Mouse (Mus musculus): ENCODE data around the gene Slc1a2. TPM values are rescaled to one million over a fixed set of nuclear protein-coding genes. Genes with fewer than 3 reads are reported as not detected.

Slc1a2 gene
- polyA plus RNA-seq, 1 experiment from 2014 or later = 20.6 TPM

DNA sequence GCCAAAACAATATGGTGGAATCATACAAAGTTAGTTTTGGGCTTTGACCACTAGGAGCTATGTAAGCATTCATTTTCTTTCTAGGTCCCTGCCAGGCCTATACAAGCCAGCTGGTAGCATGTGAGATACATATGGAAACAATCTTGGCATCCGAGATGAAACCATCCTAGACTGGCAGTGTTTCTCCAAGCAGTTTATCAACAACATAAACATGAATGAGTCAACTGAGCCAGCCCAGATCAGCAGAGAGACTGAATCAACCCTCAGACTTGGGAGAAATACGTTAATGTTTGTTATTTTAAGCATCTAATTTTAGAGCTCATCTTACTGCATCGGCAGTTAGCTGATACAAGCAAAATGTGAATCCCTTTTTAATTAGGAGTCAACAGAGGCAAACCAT, 149.2 kb downstream of the Slc1a2 start:
- H3K4me2 ChIP-seq (replicated peaks) = no peak overlapping the region
- H3K27me3 ChIP-seq = no peaks in the 10 kb centered on the region
- no peak overlapping the region for H3K4me3 ChIP-seq
- 80% methylated on average over 3 of the region's 3 CpGs for WGBS
- H3K36me3 ChIP-seq = no peaks in the 10 kb centered on the region
- H3K4me1 ChIP-seq = no peaks in the 10 kb centered on the region
- no peak for ATAC-seq (ENCODE audit: low FRiP score, low read depth)
- no peak overlapping the region for H3K27ac ChIP-seq (replicated peaks)
- no peak overlapping the region for H3K9ac ChIP-seq (replicated peaks)
- no peaks in the 10 kb centered on the region for H3K9me3 ChIP-seq

DNA sequence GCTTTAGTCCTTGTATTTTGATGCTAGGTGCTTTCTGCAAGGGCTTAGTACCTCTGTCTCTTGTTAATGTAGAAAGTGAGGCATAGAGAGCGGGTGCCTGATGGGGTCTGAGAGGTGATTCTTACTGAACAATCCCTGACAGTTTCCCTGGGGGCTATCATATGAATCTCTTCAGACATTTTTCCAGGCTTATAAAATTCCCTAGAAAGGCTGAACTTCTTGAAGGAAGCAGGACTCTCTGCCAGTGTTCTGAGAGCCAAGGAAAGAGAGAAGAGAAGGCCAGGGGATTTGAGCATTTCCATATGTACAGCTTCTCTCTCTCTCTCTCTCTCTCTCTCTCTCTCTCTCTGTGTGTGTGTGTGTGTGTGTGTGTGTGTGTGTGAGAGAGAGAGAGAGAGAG, 151.0 kb downstream of the Slc1a2 start:
- Histone ChIP-seq H3K4me1 (no peaks in the 10 kb centered on the region), H3K27me3 (no peaks in the 10 kb centered on the region), H3K4me3 (no peak overlapping the region), H3K27ac (replicated peaks) (no peak overlapping the region), H3K36me3 (no peaks in the 10 kb centered on the region), H3K9me3 (no peaks in the 10 kb centered on the region), H3K4me2 (replicated peaks) (no peak overlapping the region), H3K9ac (replicated peaks) (no peak overlapping the region)
- WGBS = 91% methylated on average over 1 of the region's 1 CpGs
- no peak for ATAC-seq (ENCODE audit: low FRiP score, low read depth)

DNA sequence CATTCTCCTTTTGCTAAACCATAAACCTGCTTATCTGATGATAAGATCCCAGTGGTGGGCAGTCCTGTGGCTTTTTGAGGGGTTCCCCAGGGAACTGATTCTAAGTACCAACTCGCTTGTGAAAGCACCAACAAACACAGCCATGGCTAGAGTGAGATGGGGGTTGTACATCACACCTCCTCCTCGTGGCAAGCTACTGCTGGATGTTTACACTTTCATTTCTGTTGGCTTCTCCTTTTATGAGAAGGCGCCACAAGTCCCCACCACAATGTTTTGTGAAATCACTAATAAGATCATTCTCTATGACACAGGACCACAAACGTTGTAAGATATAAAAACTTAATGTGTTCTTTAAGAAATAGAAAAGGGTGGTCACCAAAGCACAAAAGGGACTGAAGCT, 154.3 kb downstream of the Slc1a2 start:
- 86% methylated on average over 4 of the region's 4 CpGs for WGBS
- ATAC-seq (ENCODE audit: low FRiP score, low read depth) = no peak
- H3K9me3 ChIP-seq = no peaks in the 10 kb centered on the region

DNA sequence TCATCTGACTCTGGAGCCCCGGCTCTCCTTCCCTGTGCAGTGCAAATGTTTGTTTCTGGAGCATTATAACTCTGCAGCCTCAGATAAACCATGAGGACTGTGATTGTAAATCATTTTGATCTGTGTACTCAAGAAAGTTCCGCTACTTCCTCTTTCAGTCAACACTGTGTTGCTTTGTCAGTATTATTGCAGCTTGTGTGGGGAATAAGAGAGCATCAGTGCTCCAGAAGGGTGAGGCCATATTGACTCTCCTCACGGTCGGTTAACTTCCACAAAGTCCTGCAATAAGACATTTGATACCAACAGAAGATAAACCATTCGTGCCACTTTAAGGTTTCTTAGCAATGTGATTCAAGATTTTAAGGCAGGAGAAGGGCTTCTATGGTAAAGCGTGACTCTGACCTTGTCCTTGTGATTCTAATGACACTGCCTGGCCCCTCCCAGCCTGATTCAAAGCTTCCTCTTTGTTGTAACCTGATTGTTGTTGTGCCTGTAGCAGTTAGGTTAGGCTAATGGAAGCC, 156.9 kb downstream of the Slc1a2 start:
- 81% methylated on average over 6 of the region's 6 CpGs for WGBS
- 0 out of 2 replicates have a peak, but pooled peaks cover 3% of the 10 kb centered on the region for H3K4me1 ChIP-seq
- H3K9ac ChIP-seq (replicated peaks) = no peak overlapping the region
- no peak overlapping the region for H3K27ac ChIP-seq (replicated peaks)
- H3K36me3 ChIP-seq = no peaks in the 10 kb centered on the region
- H3K9me3 ChIP-seq = no peaks in the 10 kb centered on the region
- no peak overlapping the region for H3K4me2 ChIP-seq (replicated peaks)
- H3K4me3 ChIP-seq = no peak overlapping the region
- H3K27me3 ChIP-seq = no peaks in the 10 kb centered on the region
- ATAC-seq (ENCODE audit: low FRiP score, low read depth) = no peak

More for the DNA sequence above, 154.3 kb downstream of the Slc1a2 start:
- H3K36me3 ChIP-seq = no peaks in the 10 kb centered on the region
- no peak overlapping the region for H3K4me2 ChIP-seq (replicated peaks)
- no peak overlapping the region for H3K9ac ChIP-seq (replicated peaks)
- no peak overlapping the region for H3K4me3 ChIP-seq
- no peaks in the 10 kb centered on the region for H3K4me1 ChIP-seq
- no peak overlapping the region for H3K27ac ChIP-seq (replicated peaks)
- H3K27me3 ChIP-seq = no peaks in the 10 kb centered on the region

DNA sequence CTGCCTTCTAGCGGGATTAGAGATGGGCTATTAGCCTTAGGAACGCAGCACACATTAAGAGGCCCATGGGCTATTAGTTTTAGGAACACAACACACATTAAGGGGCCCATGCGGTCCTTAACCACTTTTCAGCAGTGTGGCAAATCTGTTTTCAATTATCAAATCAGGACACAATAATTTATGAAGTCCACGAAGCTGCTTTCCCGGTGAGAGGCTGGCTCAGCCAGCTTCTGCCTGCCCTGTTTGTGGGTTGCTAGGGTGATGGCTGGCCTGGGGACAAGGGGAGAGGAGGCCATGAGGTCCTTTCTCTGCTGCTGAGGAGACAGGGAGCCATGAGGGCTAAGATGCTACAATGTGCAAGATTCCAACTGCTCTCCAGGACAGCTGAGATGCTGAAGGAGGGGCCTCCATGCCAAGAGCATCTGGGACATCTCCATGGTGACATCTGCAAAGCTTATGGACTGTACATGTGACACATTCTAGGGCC, 161.8 kb downstream of the Slc1a2 start:
- 72% methylated on average over 5 of the region's 5 CpGs for WGBS
- no peaks in the 10 kb centered on the region for H3K36me3 ChIP-seq
- ATAC-seq (ENCODE audit: low FRiP score, low read depth) = no peak
- no peak overlapping the region for H3K4me3 ChIP-seq
- no peaks in the 10 kb centered on the region for H3K9me3 ChIP-seq
- no peak overlapping the region for H3K4me2 ChIP-seq (replicated peaks)
- H3K4me1 ChIP-seq = 0 out of 2 replicates have a peak, but pooled peaks cover 5% of the 10 kb centered on the region
- no peak overlapping the region for H3K27ac ChIP-seq (replicated peaks)
- no peak overlapping the region for H3K9ac ChIP-seq (replicated peaks)
- H3K27me3 ChIP-seq = no peaks in the 10 kb centered on the region

DNA sequence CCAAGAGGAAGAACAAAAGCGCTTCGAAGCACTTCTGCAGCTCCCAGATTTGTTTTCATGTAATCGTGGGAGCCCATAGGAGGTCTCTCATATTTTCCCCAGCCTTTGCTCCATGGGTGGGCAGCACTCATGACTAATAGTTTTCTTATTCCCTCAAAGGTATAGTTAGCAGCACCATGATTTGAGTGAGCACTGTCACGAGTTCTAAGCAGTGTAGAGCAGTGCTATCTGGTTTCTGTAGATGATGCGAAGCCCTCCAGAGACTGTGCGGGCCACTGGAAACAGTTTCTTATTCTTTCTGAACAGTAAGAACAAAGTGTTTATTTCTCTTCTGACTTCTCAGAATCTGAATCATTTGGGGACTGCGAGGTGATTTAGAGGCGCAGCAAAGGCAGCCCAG, 162.3 kb downstream of the Slc1a2 start:
- Histone ChIP-seq H3K4me1 (0 out of 2 replicates have a peak, but pooled peaks cover 5% of the 10 kb centered on the region), H3K4me2 (replicated peaks) (no peak overlapping the region), H3K36me3 (no peaks in the 10 kb centered on the region), H3K27ac (replicated peaks) (no peak overlapping the region), H3K27me3 (no peaks in the 10 kb centered on the region), H3K9me3 (no peaks in the 10 kb centered on the region), H3K9ac (replicated peaks) (no peak overlapping the region), H3K4me3 (no peak overlapping the region)
- ATAC-seq (ENCODE audit: low FRiP score, low read depth) = no peak
- WGBS = 89% methylated on average over 8 of the region's 8 CpGs

DNA sequence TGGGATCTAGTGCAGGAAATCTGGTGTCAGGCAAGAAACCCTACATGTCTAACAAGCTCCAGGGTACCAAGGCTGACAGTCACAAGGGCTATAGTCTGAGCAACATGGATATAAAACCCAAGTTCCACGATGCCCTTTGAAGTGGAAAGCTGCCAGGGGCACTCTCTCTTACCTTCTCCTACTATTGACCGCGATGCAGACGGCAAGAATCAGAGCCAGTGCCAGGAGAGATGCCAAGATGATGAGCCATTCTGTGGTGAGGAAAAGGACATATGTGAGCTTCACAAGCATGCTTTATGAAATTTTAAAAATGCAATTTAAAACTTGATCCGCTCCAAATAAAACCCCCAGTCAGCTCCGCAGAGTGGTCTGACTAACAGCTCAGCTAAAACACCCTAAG, 163.6 kb downstream of the Slc1a2 start:
- Histone ChIP-seq H3K4me2 (replicated peaks) (no peak overlapping the region), H3K36me3 (no peaks in the 10 kb centered on the region), H3K4me1 (0 out of 2 replicates have a peak, but pooled peaks cover 5% of the 10 kb centered on the region), H3K27ac (replicated peaks) (no peak overlapping the region), H3K4me3 (no peak overlapping the region), H3K9me3 (no peaks in the 10 kb centered on the region), H3K27me3 (no peaks in the 10 kb centered on the region), H3K9ac (replicated peaks) (no peak overlapping the region)
- WGBS = 97% methylated on average over 6 of the region's 6 CpGs
- ATAC-seq (ENCODE audit: low FRiP score, low read depth) = no peak

DNA sequence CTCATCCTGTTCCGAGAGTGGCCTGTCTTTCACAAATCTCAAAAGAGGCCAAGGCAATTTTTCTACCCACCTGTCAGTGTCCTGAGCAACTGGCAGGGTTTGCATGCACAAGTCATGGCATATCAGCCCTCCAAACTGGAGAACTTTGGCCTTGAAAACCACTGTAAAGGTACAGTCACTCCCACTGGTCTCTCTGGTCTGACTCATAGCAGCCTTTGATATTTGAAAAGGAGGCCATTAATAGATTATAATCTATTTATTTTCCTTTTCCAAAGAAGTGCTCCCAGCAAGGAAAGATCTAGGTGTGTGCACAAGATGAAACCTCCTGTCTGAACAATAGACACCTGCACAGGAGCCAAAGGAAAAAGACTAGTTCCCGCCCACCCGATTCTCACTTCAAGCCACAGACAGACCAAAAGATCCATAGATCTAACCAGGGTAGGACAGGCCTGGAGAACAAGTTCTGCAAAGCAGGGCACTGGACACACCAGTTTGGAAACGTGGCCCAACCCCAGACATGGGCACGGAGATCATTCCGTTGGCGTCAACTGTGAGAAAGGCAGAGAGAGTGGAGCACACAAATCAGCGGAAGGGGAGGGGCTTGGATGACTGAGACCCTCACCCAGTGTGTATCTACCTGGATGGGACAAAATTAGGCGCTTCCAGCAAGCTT, 167.6 kb downstream of the Slc1a2 start:
- Histone ChIP-seq H3K27ac (replicated peaks) (no peak overlapping the region), H3K9ac (replicated peaks) (no peak overlapping the region), H3K4me3 (no peak overlapping the region), H3K9me3 (no peaks in the 10 kb centered on the region), H3K27me3 (no peaks in the 10 kb centered on the region), H3K36me3 (no peaks in the 10 kb centered on the region), H3K4me1 (no peaks in the 10 kb centered on the region), H3K4me2 (replicated peaks) (no peak overlapping the region)
- no peak for ATAC-seq (ENCODE audit: low FRiP score, low read depth)
- 91% methylated on average over 9 of the region's 9 CpGs for WGBS

DNA sequence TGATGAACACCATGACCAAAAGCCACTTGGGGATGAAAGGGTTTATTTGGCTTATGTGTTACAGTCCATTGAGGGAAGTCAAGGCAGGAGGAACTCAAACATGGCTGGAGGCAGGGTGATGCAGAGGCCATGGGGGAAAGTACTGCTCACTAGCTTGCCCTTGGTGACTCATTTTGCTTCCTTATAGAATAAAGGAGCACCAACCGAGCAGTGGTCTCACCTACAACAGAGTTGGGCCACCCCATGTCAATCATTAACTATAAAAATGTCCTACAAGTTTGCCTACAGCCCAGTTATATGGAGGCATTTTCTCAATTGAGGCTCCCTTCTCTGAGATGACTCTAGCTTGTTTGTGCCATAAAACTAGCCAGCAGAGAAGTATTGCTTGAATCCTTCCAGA, 169.4 kb downstream of the Slc1a2 start:
- Histone ChIP-seq H3K9me3 (no peaks in the 10 kb centered on the region), H3K9ac (replicated peaks) (no peak overlapping the region), H3K27me3 (no peaks in the 10 kb centered on the region), H3K27ac (replicated peaks) (no peak overlapping the region), H3K36me3 (no peaks in the 10 kb centered on the region), H3K4me3 (no peak overlapping the region), H3K4me2 (replicated peaks) (no peak overlapping the region), H3K4me1 (no peaks in the 10 kb centered on the region)
- ATAC-seq (ENCODE audit: low FRiP score, low read depth) = no peak
- WGBS = 91% methylated on average over 1 of the region's 1 CpGs

DNA sequence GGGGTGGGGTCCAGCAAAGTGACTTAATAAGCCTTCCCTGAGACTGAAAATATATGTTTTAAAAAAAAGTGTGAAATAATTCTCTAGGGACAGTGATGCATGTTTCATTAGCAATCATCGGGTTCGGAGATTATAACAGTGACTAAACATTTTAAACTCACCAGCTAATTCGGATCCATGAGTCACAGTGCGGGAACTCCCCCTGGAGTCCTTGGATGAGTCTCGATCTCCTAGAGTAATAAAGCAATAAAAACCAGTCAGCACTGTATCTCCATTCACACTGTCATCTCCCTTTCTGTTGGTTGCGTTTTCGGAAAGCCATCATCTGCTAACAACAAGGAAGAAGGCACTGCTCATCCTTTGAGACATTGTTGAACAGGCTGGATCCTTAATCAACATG, 169.9 kb downstream of the Slc1a2 start:
- no peaks in the 10 kb centered on the region for H3K9me3 ChIP-seq
- no peak overlapping the region for H3K4me3 ChIP-seq
- no peaks in the 10 kb centered on the region for H3K36me3 ChIP-seq
- H3K9ac ChIP-seq (replicated peaks) = no peak overlapping the region
- no peak overlapping the region for H3K27ac ChIP-seq (replicated peaks)
- no peaks in the 10 kb centered on the region for H3K4me1 ChIP-seq
- WGBS = 95% methylated on average over 7 of the region's 7 CpGs
- no peak overlapping the region for H3K4me2 ChIP-seq (replicated peaks)
- H3K27me3 ChIP-seq = no peaks in the 10 kb centered on the region
- ATAC-seq (ENCODE audit: low FRiP score, low read depth) = no peak

DNA sequence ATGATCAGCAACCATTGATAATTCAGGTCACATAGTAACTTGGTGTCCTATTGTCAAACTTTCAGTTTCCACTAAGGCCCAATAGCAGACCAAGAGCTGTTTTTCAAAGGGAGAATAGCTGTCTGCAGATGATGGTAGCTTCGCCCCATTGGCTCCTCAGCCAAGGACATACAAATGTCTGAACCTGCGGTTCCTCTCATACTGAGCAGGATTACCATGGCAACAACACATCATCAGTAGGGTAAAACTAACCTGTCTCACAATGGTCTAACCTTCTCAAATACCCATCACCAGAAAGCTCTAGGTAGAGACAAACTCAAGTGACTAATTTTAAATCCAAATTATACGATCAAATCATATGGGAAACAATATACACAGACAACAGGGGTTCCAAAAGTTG, 170.7 kb downstream of the Slc1a2 start:
- Histone ChIP-seq H3K4me3 (no peak overlapping the region), H3K27me3 (no peaks in the 10 kb centered on the region), H3K4me2 (replicated peaks) (no peak overlapping the region), H3K4me1 (no peaks in the 10 kb centered on the region), H3K9ac (replicated peaks) (no peak overlapping the region), H3K36me3 (no peaks in the 10 kb centered on the region), H3K27ac (replicated peaks) (no peak overlapping the region), H3K9me3 (no peaks in the 10 kb centered on the region)
- 84% methylated on average over 3 of the region's 3 CpGs for WGBS
- no peak for ATAC-seq (ENCODE audit: low FRiP score, low read depth)

DNA sequence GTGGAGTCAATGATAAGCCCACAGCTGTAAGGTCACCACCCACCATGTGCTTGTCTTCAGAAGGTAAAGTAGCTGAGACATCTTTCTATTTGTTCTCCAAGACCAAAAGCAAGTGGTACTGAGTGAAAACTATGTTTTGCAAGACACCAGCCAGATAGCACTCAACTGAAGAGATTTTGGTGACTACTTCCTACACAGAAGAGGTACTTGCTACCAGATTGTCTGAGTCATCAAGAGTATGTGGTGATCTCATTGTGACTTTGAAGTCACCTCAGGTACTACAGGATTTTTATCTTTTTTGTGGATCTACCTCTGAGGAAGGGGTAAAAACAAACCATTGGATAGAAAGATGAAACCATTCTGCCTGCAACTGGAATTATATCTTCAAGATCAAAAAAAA, 173.1 kb downstream of the Slc1a2 start:
- ATAC-seq (ENCODE audit: low FRiP score, low read depth) = no peak
- no peak overlapping the region for H3K27ac ChIP-seq (replicated peaks)
- no peaks in the 10 kb centered on the region for H3K36me3 ChIP-seq
- H3K4me3 ChIP-seq = no peak overlapping the region
- H3K9ac ChIP-seq (replicated peaks) = no peak overlapping the region
- no peaks in the 10 kb centered on the region for H3K9me3 ChIP-seq
- no peak overlapping the region for H3K4me2 ChIP-seq (replicated peaks)
- no peaks in the 10 kb centered on the region for H3K27me3 ChIP-seq
- H3K4me1 ChIP-seq = no peaks in the 10 kb centered on the region

DNA sequence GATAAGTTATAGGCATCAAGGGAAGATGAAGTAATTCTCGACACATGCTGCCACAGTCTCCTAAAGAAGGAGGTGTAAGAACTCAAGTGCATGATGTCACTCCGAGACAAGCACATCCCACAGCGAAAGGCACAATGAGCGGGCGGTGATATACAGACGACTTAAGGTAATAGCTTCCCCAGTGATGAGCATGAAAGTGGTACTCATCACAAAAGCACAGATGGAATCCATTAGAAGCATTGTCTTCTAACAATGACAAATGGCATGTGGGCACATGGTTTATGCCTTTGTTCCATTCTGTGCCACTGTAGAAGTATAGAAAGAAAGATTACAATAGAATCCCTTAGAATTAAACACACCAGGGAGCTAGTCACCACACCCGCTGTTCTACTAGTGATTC, 179.7 kb downstream of the Slc1a2 start:
- Histone ChIP-seq H3K27ac (replicated peaks) (no peak overlapping the region), H3K4me3 (no peak overlapping the region), H3K36me3 (no peaks in the 10 kb centered on the region), H3K27me3 (no peaks in the 10 kb centered on the region), H3K4me2 (replicated peaks) (no peak overlapping the region), H3K9me3 (no peaks in the 10 kb centered on the region), H3K9ac (replicated peaks) (no peak overlapping the region), H3K4me1 (no peaks in the 10 kb centered on the region)
- ATAC-seq (ENCODE audit: low FRiP score, low read depth) = no peak
- 76% methylated on average over 7 of the region's 7 CpGs for WGBS
